ENCODE assay signal across 26 mouse cellular contexts in genomic region chr8:37134192-37134964, GRCm38 (mm10).
"Had no signal": no experiment of that assay in that cellular context is flagged by ENCODE, and none has a peak within 500 bp of the region (broad histone marks: within the 10 kb centered on the region; RNA-seq: fewer than 3 reads in every experiment).

No protein-coding gene starts in this region.

- H3K36me3 ChIP-seq: heart, embryonic 13.5 days; heart, embryonic 15.5 days; hindbrain, embryonic 13.5 days; hindbrain, embryonic 15.5 days; limb, embryonic 10.5 days; limb, embryonic 12.5 days; liver, embryonic 13.5 days; liver, embryonic 15.5 days had no signal

- H3K9me3 ChIP-seq: heart, embryonic 13.5 days; heart, embryonic 15.5 days; hindbrain, embryonic 13.5 days; hindbrain, embryonic 15.5 days; limb, embryonic 10.5 days; limb, embryonic 12.5 days; liver, embryonic 13.5 days; liver, embryonic 15.5 days had no signal

- DNase-seq: gastrocnemius, postnatal 14 days; gastrocnemius, postnatal 36 days; heart, adult 11 months; heart, adult 2 months; heart, postnatal 14 days; heart, postnatal 36 days; kidney, adult 18-20 months; kidney, adult 8-10 months; kidney, postnatal 36 days; layer of hippocampus, adult 9-11 months; layer of hippocampus, postnatal 36 days; liver; liver, embryonic 13.5 days; liver, postnatal 0 days had no signal

- H3K4me3 ChIP-seq: heart, adult 2 months; heart, embryonic 13.5 days; heart, embryonic 15.5 days; hindbrain, embryonic 13.5 days; hindbrain, embryonic 15.5 days; left cerebral cortex, adult 2 months; limb, embryonic 10.5 days; limb, embryonic 12.5 days; liver, embryonic 13.5 days; liver, embryonic 15.5 days had no signal

- H3K4me2 ChIP-seq: heart, embryonic 11.5 days; heart, embryonic 13.5 days; heart, embryonic 15.5 days; hindbrain, embryonic 13.5 days; hindbrain, embryonic 15.5 days; limb, embryonic 12.5 days; liver, embryonic 11.5 days; liver, embryonic 13.5 days; liver, embryonic 15.5 days had no signal

- ATAC-seq: hindbrain, postnatal 0 days; intestine, embryonic 16.5 days; liver, postnatal 0 days had no signal

- H3K27me3 ChIP-seq: heart, embryonic 13.5 days; heart, embryonic 15.5 days; hindbrain, embryonic 13.5 days; hindbrain, embryonic 15.5 days; limb, embryonic 12.5 days; liver, embryonic 13.5 days; liver, embryonic 15.5 days had no signal

- H3K4me1 ChIP-seq: heart, embryonic 13.5 days; heart, embryonic 15.5 days; hindbrain, embryonic 13.5 days; hindbrain, embryonic 15.5 days; liver, embryonic 13.5 days; liver, embryonic 15.5 days had no signal

- H3K9ac ChIP-seq: heart, embryonic 13.5 days; heart, embryonic 15.5 days; hindbrain, embryonic 13.5 days; hindbrain, embryonic 15.5 days; limb, embryonic 12.5 days; liver, embryonic 13.5 days; liver, embryonic 15.5 days; liver, postnatal 0 days had no signal

- H3K27ac ChIP-seq: heart, adult 2 months; heart, embryonic 13.5 days; heart, embryonic 15.5 days; hindbrain, embryonic 13.5 days; hindbrain, embryonic 15.5 days; hindbrain, postnatal 0 days; left cerebral cortex, adult 2 months; limb, embryonic 10.5 days; limb, embryonic 12.5 days; liver, embryonic 13.5 days; liver, embryonic 15.5 days had no signal
